Mouse (Mus musculus) gastrocnemius, adult 8-10 months (tissue): Measurements from ENCODE around the gene Sbk1. TPM values are rescaled to one million over a fixed set of nuclear protein-coding genes. Genes with fewer than 3 reads are reported as not detected.
"Not testable (repeated sequence)": the region's sequence is repeated elsewhere in the genome, so short reads cannot be mapped to it uniquely, and the experiment has no call there.

ENCODE experiments used
- DNase-seq, 2 experiments: peaks; one replicate each; pipeline ENCODE4 v3.0.0; 2022; ENCODE audit warnings: low spot score in 2 of 2
- total RNA-seq, 4 experiments: library from RNA; stranded (reverse); gene quantifications; 2 replicates each; pipeline ENCODE4 v1.2.4; 2022

Sbk1 gene
- total RNA-seq, 4 experiments from 2014 or later = 13.0 to 18.8 (median 16.8) TPM

GRCm38 (mm10) chr7:126286311-126286710 is 13.9 kb downstream of the Sbk1 start:
- no peak for DNase-seq

GRCm38 (mm10) chr7:126287493-126288103 is 15.2 kb downstream of the Sbk1 start:
- no peak for DNase-seq

DNA sequence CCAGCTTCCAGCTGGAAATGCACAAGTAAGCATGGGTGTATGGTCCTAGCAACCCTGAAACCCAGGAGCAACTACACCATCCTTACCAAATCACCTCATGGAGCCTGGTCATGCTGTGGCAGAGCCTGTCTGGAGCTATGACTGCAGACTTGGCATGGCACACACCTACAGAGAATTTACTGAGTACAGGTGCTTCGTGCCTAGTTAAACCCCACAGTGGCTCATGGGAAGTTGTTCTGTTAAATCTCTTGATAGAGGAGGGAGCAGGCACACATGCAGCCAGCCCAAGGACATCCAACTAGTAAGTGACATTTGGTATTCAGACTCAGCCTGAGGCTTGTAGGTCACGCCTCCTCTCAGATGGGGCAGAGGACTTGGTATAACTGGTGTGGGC is 15.7 kb downstream of the Sbk1 start:
- DNase-seq = no peak

DNA sequence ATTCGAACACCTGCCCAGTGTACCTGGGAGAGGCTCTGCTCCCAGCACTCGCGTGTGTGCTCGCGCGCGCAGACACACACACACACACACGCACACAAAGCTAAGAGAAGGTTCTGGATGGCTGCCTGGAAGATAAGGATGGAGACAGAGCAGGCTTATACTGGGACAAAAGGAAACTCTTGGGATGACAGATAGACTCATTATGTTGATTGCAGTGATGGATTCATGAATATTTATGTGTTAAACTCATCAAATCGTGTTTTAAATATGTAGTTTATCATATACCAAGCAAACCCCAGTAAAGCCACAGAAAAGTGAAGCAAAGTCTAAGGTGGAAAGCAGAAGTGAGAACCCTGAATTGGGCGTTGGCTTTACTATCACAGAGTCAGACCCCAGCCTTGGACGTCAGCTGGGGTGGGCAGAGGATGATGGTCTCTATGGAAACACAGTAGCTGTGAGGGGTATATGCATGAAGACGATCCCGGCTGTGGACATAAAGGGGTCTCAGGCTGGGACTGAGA is 16.2 kb downstream of the Sbk1 start:
- no peak for DNase-seq

DNA sequence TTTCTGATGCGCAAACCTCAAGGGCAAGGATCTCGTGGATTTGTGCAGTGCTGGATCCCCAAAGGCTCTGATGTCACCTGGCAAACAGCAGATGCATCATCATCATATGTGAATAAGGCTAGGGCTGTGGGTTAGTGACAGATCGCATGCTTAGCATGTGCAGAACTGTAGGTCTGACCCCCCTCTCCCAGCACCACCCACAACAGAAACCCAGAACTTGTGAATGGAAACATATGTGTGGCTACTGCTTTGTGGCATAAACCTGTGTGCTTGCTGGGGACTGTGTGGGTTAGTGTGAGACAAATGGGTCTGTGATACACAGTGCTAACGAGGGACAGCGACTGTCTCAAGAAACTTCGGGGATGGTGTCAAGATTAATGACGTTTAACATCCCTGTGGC is 17.0 kb downstream of the Sbk1 start:
- no peak for DNase-seq

DNA sequence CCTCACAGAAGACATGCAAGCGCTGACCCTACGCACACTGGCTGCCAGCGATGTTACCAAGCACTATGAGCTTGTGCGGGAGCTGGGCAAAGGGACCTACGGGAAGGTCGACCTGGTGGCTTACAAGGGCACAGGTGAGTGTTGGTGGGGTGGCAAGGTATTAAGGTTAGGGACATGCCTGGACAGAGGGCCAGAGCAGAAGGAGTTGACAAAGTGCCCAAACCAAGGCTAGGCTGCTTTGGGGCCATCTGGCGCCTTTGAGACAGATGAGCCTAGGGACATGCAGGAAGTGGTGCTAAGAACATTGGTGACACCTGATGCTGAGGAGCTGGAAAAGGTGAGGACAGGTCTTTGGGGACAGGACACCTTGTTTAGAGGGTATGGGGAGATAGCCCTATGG is 17.5 kb downstream of the Sbk1 start:
- DNase-seq = no peak

- DNase-seq = no peak
Measured at GRCm38 (mm10) chr7:126291681-126292545, 19.5 kb downstream of the Sbk1 start.

DNA sequence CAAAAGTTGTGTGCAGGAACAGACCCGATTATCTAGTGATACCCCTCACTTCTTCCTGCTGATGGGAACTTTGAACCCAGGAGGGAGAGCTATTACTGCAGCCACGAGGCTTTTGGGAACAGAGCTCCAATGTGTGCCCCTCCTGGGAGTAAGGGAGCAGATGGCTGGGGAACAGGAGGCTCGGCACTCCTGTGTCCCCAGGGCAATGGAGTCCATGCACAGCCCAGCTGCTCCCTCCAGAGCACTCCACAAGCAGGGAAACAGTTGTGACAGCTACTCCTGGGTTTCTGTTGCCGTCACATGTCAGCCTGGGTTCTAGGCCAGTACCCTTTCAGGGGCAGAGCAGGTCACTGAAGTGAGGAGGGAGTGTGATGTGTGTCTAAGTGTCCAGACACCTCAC is 20.7 kb downstream of the Sbk1 start:
- DNase-seq = no peak

- no peak for DNase-seq
Measured at GRCm38 (mm10) chr7:126297579-126298460, 25.4 kb downstream of the Sbk1 start.

DNA sequence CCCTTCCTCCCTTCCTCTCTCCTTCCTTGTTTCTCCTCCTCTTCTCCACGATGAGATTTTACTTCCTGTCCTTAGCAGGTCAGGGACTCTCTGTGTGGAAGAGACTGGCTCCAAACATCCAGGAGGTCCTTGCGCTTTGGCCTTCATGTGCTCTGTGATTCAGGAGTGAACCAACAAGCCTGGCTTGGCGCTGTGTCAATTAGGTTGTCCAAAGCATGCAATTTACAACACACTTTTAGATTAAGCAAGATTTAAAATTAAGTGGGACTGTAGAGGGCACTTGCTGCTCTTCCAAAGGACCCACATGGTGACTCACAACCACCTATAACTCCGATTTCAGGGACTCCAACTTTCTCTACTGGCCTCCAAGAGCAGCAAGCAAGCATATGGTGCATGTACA is 26.4 kb downstream of the Sbk1 start:
- no peak for DNase-seq

GRCm38 (mm10) chr7:126301831-126302230 is 29.4 kb downstream of the Sbk1 start:
- DNase-seq = not testable (repeated sequence)

DNA sequence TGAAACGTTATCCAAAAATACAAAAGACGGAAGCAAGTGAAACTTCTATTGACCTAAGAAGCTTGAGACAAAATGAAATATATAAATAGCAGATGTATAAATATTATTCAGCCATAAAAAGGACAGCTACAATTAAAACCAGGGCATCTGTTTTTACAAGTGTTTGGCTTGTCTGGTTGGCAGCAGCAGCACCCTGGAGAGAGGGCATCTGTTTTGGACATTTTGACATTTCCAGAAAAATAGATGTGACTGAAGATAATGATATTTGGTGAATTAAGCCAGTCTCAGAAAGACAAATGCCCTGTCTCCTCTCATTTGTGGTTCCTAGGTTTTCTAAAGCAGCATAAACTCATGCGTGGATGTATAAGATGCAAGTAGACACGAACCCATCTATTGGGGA is 39.4 kb downstream of the Sbk1 start:
- no peak for DNase-seq

GRCm38 (mm10) chr7:126313309-126313708 is 40.9 kb downstream of the Sbk1 start:
- no peak for DNase-seq

DNA sequence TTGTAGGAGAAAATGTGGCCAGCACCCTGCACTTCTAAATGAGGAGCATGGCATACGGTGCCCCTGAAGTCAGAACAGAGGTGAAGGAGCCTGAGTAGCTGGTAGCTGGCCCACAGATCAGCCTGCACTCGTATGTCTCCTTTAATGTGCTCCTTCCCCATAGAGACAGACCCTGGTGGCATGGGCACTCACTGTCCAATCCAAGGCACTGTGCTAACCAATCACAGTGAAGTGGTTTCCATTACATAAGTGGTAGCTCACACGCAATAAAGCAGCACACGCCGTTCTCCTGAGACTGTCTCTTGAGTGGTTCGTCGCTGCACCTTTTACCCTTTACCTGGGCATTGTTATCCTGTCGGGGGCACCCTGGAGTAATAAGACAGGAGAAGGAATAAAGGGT is 41.9 kb downstream of the Sbk1 start:
- DNase-seq = no peak

DNA sequence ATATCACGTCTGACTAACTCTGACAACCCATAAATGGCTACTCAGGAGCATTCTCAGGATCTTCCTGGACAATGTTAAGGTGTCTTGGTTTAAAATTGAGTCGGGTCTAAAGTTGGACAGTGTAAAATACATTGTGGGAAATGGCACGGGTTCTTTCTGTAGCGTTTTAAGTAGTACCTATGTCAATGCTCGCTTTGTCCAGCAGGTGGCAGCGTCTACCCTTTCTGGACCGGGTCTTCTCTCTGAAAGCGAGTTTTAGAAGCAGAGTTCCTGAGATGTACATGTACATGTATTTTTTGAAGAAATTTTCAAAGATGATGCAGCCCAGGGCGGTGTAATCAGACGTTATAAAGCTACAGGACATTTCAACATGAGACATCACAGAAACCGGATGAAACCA is 51.3 kb downstream of the Sbk1 start:
- DNase-seq = peak; percentile 13 to 28

DNA sequence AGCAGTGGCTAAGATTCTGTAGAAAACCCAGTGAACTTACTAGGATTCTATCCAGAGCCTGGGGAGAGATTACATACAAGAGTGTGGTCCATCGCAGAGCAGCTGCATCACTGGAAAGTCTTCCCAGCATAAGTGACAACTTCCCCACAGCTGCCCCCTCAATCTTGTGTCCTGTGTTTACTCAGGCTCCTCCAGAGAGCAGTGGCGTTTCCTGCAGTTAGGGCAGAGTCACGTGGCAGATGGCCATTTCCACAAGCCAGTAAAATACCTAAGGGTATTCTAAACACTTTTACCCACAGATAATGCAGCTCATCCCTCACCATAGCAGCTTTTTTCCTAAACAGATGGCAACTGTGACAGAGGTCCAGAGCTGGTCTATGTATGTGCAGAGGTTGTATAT is 52.4 kb downstream of the Sbk1 start:
- DNase-seq = no peak

GRCm38 (mm10) chr7:126325576-126326273 is 53.3 kb downstream of the Sbk1 start:
- not testable (repeated sequence) for DNase-seq

- not testable (repeated sequence) for DNase-seq
Measured at GRCm38 (mm10) chr7:126328848-126329247, 56.4 kb downstream of the Sbk1 start.

- no peak for DNase-seq
Measured at GRCm38 (mm10) chr7:126329907-126330645, 57.7 kb downstream of the Sbk1 start.

DNA sequence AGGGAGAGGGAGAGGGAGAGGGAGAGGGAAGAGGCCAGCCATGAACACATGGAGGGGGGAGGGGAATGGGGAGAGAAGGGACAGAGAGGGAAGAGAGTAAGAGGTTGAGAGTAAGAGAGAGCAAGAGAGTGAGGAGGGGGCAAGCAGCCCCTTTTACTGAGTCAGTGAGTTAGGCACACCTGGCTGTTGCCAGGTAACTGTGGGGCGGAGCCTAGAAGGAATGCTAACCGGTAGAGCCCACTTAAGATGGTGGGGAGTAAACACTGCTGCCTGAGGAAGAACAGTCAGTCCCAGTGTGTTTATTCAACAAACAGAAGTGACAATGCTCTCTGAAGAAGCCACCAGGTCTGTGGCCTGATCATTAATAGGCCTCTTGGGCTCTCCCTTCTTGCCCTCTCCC is 58.3 kb downstream of the Sbk1 start:
- no peak for DNase-seq
